Mouse (Mus musculus): ENCODE data around the gene Spata2l.
A peak's percentile ranks its signal among the peaks of the same experiment; 100 is the strongest.
"Not testable (repeated sequence)": the region's sequence is repeated elsewhere in the genome, so short reads cannot be mapped to it uniquely, and the experiment has no call there.

The Spata2l gene

GRCm38 (mm10) chr8:123235520-123236497, at the start of gene Spata2l:
TSS of gene Spata2l (minus strand) at chr8:123236233.
- peak; percentile 88 to 90 for DNase-seq

- DNase-seq, result no peak
These were observed 48.5 kb upstream of the Spata2l start for GRCm38 (mm10) chr8:123284493-123284892.

GRCm38 (mm10) chr8:123283991-123284390, 48.0 kb upstream of the Spata2l start:
- no peak for DNase-seq

DNA sequence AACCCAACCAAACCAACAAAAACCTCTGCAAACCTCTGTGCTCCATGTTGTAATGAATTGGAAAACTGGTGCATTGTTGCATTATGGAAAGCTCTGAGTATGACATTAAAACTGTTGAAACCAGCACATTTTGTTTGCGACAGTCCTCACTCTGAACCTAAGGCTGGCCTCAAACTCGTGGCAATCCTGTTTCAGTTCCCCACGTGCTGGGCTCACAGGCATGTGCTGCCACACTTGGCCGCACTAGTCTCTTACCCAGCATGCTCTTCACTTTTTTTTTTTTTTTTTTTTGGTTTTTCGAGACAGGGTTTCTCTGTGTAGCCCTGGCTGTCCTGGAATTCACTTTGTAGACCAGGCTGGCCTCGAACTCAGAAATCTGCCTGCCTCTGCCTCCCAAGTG, 47.0 kb upstream of the Spata2l start:
- not testable (repeated sequence) for DNase-seq

- DNase-seq, result no peak
These were observed 44.5 kb upstream of the Spata2l start for GRCm38 (mm10) chr8:123280302-123281094.

GRCm38 (mm10) chr8:123279828-123280227, 43.8 kb upstream of the Spata2l start:
- DNase-seq, result no peak

DNA sequence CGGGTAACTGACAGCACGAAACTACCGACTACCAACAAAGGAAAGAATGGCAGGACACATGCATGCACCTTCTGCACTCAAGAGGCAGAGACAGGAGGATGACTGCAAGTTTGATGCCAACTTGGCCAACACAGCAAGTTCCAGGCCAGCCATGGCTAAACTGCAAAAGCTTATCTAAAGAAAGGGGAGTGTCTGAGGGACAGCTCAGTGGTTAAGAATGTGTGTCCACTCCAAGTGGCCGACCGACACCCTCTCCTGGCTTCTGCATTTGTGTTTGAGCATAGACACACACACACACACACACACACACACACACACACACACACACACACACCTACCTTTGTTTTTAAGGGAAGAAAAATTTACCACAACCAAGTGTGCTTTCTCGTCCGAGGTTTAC, 42.4 kb upstream of the Spata2l start:
- no peak for DNase-seq

GRCm38 (mm10) chr8:123275096-123275495, 39.1 kb upstream of the Spata2l start:
- no peak for DNase-seq

DNA sequence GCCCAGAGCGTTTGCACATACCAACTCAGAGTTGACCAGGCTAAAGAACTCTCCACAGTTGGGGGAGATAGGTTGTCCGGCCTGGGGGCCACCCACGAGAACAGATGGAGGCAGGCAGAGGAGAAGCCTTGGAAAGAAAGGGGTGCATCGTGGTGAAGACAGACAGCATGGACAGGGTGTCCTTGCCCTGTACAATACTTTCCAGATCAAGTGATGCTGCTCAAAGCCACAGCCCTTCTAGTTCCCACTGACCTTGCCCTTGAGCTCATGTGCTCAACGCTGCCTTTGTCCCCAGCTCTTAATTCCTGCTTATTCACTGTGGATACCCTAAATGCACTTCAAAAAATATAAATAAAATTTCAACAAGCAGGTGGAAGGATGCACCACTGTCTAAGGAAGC, 38.4 kb upstream of the Spata2l start:
- DNase-seq, result no peak

DNA sequence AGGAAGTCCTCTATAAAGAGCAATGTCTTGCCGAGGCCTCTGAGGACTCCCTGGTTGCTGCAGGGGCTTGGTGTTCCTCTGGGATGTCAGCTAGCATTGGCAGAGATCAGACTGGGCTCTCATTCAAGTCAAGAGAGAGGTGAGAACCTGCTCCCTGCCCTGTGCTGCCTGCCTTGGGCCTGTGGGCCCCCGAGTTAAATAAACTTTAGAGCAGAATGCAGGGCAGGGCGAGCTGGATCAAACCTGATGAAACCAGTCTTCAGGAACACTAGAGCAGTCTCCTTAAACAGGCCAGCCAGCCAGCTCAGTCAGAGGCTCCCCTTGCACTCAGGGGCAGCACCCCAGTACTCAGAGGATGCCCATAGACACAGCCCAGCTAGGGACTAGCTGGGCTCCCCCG, 35.9 kb upstream of the Spata2l start:
- no peak for DNase-seq

- no peak for DNase-seq
These were observed 35.1 kb upstream of the Spata2l start for GRCm38 (mm10) chr8:123271147-123271546.

GRCm38 (mm10) chr8:123267926-123268656, 32.1 kb upstream of the Spata2l start:
- no peak for DNase-seq

DNA sequence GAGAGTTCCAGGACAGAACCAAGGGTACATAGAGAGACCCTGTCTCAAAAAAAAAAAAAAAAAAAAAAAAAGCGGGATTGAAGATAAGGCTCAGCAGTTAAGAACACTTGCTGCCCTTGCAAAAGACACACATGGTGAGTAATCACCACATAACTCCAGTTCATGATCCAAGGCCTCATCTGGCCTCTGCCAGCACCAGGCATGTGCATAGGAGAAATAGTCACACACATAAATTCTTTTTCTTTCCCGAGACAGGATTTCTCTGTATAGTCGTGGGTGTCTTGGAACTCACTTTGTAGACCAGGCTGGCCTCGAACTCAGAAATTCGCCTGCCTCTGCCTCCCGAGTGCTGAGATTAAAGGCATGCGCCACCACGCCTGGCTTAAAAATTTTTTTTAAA, 21.6 kb upstream of the Spata2l start:
- DNase-seq, result not testable (repeated sequence)

- DNase-seq, result no peak
These were observed 21.1 kb upstream of the Spata2l start for GRCm38 (mm10) chr8:123257114-123257513.

- no peak for DNase-seq
These were observed 19.1 kb upstream of the Spata2l start for GRCm38 (mm10) chr8:123255170-123255569.

GRCm38 (mm10) chr8:123254099-123254885, 18.3 kb upstream of the Spata2l start, which contains the start of the genes Zfp276 and Vps9d1:
TSS of gene Zfp276 (plus strand) at chr8:123254195.
TSS of gene Vps9d1 (minus strand) at chr8:123254348.
- peak; percentile 91 to 94 for DNase-seq

DNA sequence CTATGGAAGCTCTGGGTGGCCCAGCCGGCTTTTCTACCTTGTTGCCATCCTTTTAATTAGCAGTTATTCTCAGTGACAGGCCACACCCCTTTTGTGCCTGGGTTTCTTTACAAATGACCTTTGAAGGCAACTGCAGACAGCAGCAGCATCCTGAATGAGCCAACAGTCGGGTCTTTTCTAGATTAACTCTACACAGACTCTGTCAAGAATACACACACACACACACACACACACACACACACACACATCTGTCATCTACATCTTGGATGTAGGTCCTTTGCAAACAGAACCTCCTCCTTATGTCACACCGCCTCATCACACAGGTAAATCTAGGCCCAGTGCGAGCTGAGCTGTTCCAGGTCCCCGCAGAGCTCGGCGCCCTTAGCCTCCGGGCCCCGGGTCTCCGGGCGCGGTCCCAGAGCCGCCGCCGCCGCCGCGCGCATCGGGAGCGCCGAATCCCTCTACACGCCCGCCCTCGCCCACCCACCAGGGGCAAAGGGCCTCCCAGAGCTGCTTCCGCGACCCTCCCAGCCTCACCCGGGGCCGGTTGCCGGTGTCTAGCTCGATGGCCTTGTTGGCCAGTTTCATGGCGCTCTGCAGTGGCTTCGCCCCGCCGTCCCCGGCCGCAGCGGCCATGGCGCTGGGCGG, 17.5 kb upstream of the Spata2l start:
- no peak for DNase-seq

DNA sequence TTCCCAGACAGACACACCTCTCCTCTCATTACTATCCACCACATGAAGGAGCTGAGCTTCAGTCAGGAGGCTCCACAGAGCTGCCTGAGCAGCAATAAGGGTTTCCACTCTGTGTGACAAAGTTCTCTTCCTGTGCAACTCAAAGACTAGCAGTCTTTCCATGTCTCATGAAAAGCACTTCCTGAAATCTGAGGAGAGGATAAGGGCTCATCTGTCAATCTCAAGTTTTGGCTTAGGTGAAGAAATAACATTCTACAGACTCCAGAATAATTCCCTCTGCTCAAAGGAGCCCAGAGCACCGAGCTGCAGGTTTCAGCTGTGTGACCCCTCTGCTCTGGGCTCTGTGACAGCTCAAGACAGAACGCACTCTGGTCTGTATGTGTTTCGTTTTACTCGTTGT, 16.9 kb upstream of the Spata2l start:
- no peak for DNase-seq

- no peak for DNase-seq
These were observed 14.9 kb upstream of the Spata2l start for GRCm38 (mm10) chr8:123250940-123251339.

GRCm38 (mm10) chr8:123248596-123248995, 12.6 kb upstream of the Spata2l start:
- DNase-seq, result no peak

GRCm38 (mm10) chr8:123247748-123248147, 11.7 kb upstream of the Spata2l start:
- no peak for DNase-seq

Data from cerebellum, postnatal 10 days (tissue).